Mouse (Mus musculus): Measurements from ENCODE around the gene Rtn2.

DNA sequence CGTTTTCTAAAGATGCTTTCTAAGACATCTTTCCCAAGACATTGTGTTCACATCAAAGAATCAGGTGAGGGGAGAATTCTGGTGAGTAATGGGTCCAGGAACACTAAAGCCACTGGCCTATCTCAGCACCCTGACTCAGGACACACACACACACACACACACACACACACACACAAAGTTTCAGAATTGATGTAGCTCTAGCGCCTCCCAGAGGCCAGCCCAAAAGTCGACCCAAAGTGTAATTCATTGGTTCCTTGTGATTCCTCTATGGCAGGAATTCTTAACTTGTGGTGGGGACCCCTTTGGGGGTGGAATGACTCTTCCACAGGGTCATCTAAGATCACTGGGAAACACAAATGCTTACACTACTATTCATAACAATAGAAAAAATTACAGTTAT, 16.8 kb downstream of the Rtn2 start:
- TF ChIP-seq CTCF (IDR thresholded peaks at IDR 0.05; ENCODE audit: extremely low read depth, insufficient read depth, insufficient read length, insufficient replicate concordance), result peak; percentile 64; the same call in 1 of the 2 replicates
- TF ChIP-seq POLR2A (IDR thresholded peaks at IDR 0.05; ENCODE audit: low read depth, low read length), result no peak
